Mouse (Mus musculus) liver, adult 2 months (tissue): ENCODE measurements around the gene Tcf20.

Experiments
- CTCF ChIP-seq: fragments of 200-500 bp; IDR thresholded peaks from 2 replicates; pipeline ENCODE4 v1.5.1; 2011; ENCODE audit warnings: low read depth, low read length, control low read depth
- POLR2A ChIP-seq: fragments of 200-500 bp; IDR thresholded peaks from 2 replicates; pipeline ENCODE4 v1.6.1; 2011; ENCODE audit warnings: low read length, control low read depth; ENCODE audit not compliant: insufficient read depth; ENCODE audit errors: extremely low read depth

- TF ChIP-seq CTCF (no peak), POLR2A (no peak)
Measured at GRCm38 (mm10) chr15:82877309-82877708, 110.4 kb downstream of the Tcf20 start.
